Mouse (Mus musculus) C2C12 (cell line): ENCODE measurements around the gene Oaf. TPM values are rescaled to one million over a fixed set of nuclear protein-coding genes. Genes with fewer than 3 reads are reported as not detected.

Source experiments
- H3K27me3 ChIP-seq: one replicate; pipeline ENCODE4 v1.6.1; 2011; ENCODE audit not compliant: control insufficient read depth, insufficient read depth, insufficient read length
- H3K36me3 ChIP-seq: one replicate; pipeline ENCODE4 v1.6.1; 2011; ENCODE audit not compliant: control insufficient read depth, insufficient read depth
- H3K4me3 ChIP-seq: one replicate; pipeline ENCODE4 v1.5.1; 2011; ENCODE audit warnings: mild to moderate bottlenecking, control low read depth; ENCODE audit not compliant: poor library complexity, insufficient read depth, severe bottlenecking
- H3K79me2 ChIP-seq: one replicate; pipeline ENCODE4 v1.6.1; 2011; ENCODE audit not compliant: control insufficient read depth, insufficient read depth
- H3K79me3 ChIP-seq: one replicate; pipeline ENCODE4 v1.6.1; 2011; ENCODE audit warnings: low read depth, control low read depth
- H3ac ChIP-seq: one replicate; pipeline ENCODE3; 2011; ENCODE audit warnings: low read depth; ENCODE audit not compliant: control insufficient read depth, insufficient read length
- CEBPB ChIP-seq: IDR thresholded peaks from one replicate; pipeline ENCODE4 v1.6.1; 2011; ENCODE audit warnings: low read depth, mild to moderate bottlenecking, control low read depth, moderate library complexity
- CTCF ChIP-seq: IDR thresholded peaks from one replicate; pipeline ENCODE4 v1.5.1; 2011; ENCODE audit not compliant: control insufficient read depth, insufficient read depth, insufficient read length
- FOSL1 ChIP-seq: IDR thresholded peaks from one replicate; pipeline ENCODE4 v1.8.0; 2011; ENCODE audit warnings: mild to moderate bottlenecking, low read length; ENCODE audit not compliant: poor library complexity, insufficient read depth, severe bottlenecking
- MAX ChIP-seq: IDR thresholded peaks from one replicate; pipeline ENCODE4 v1.6.1; 2011; ENCODE audit warnings: mild to moderate bottlenecking, control low read depth
- MYOD1 ChIP-seq: IDR thresholded peaks from one replicate; pipeline ENCODE4 v1.6.1; 2011; ENCODE audit warnings: low read depth; ENCODE audit not compliant: control insufficient read depth, insufficient read length
- MYOG ChIP-seq: IDR thresholded peaks from one replicate; pipeline ENCODE4 v1.6.1; 2011; ENCODE audit not compliant: control insufficient read depth, insufficient read length; ENCODE audit errors: extremely low read depth
- USF1 ChIP-seq: IDR thresholded peaks from one replicate; pipeline ENCODE4 v1.6.1; 2011; ENCODE audit warnings: low read depth, mild to moderate bottlenecking, control low read depth, moderate library complexity
- polyA plus RNA-seq: library from polyadenylated mRNA; unstranded; fragments of >200 nt; fragmentation: generic; extraction: Trizol; gene quantifications from one replicate; pipeline ENCODE4 v1.2.1, GENCODE M21; 2012; ENCODE audit warnings: missing spikeins

Gene Oaf
- polyA plus RNA-seq, 1 experiment, result 86.9 TPM

DNA sequence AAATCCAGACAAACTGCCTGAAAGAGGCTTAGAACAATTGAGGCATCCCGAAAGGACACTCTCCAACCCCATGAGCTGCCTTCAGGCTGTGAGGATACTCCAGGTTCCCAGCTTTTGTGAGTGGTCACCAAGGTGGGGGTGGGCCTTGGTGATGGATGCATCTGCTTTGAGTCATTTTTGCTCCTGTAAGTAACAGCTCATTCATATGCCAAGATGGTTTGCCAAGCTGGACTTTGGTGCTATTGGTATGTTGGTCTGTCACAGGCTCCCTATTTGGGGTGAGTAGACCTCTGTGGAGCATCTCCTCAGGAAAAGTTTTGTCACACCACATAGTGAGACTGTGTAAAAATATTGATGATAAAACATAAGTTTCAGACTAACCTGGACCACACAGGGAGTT is 3.6 kb downstream of the Oaf start:
- no peaks in the 10 kb centered on the region for H3K27me3 ChIP-seq
- H3K79me2 ChIP-seq, result peaks cover 84% of the 10 kb centered on the region
- TF ChIP-seq CEBPB (no peak), FOSL1 (no peak), CTCF (no peak), MYOD1 (no peak), MYOG (no peak), MAX (no peak), USF1 (no peak)
- no peak overlapping the region for H3K4me3 ChIP-seq
- no peaks in the 10 kb centered on the region for H3K36me3 ChIP-seq
- H3K79me3 ChIP-seq, result peaks cover 58% of the 10 kb centered on the region
- H3ac ChIP-seq, result no peak overlapping the region

DNA sequence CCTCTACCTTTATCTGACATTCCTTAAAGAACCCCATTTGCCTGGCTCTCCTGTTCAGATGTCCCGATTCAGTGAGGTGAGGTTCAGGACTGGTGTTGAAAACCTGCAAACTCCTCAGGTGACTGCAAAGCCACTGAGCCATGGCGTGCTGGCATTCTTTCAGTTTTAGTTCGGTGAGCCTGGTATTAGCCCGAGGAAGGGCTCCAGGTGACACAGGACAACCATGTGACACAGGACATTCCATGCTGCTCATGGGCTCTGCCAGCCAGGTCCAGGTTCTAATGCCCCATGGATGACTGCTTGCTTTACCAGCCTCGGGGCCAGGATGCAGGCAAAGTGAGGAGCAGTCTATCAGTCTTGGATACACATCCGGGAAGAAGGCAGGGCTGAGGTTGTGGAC is 4.4 kb downstream of the Oaf start:
- H3ac ChIP-seq, result no peak overlapping the region
- peaks cover 60% of the 10 kb centered on the region for H3K79me3 ChIP-seq
- TF ChIP-seq CEBPB (no peak), FOSL1 (no peak), MYOG (no peak), USF1 (no peak), CTCF (no peak), MAX (no peak), MYOD1 (no peak)
- H3K36me3 ChIP-seq, result no peaks in the 10 kb centered on the region
- no peak overlapping the region for H3K4me3 ChIP-seq
- peaks cover 92% of the 10 kb centered on the region for H3K79me2 ChIP-seq
- H3K27me3 ChIP-seq, result no peaks in the 10 kb centered on the region

GRCm38 (mm10) chr9:43234496-43234895 is 5.2 kb downstream of the Oaf start:
- H3K79me2 ChIP-seq, result peaks cover 100% of the 10 kb centered on the region
- TF ChIP-seq MYOD1, result no peak
- no peak for TF ChIP-seq MAX
- H3K79me3 ChIP-seq, result peaks cover 63% of the 10 kb centered on the region
- H3K4me3 ChIP-seq, result no peak overlapping the region
- no peaks in the 10 kb centered on the region for H3K36me3 ChIP-seq
- H3ac ChIP-seq, result no peak overlapping the region
- H3K27me3 ChIP-seq, result no peaks in the 10 kb centered on the region

DNA sequence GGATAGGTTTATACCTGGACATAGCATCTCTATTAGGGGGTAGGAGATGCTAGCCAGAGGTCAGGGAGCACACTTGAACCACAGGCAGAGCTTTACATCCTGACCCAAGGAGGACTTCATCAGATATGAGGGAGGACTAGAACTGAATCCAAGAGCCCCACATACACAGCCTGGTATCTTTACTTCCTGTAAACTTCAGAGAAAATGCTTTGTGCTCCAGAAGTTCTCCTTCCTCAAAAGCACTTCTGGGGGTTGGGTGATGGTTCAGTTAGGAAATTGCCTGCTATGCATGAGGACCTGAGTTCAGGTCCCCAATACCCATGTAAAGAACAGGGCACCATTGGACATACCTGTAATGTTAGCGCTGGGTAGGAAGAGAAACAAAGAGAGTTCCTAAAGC is 6.2 kb downstream of the Oaf start:
- H3ac ChIP-seq, result no peak overlapping the region
- H3K27me3 ChIP-seq, result no peaks in the 10 kb centered on the region
- no peaks in the 10 kb centered on the region for H3K36me3 ChIP-seq
- H3K4me3 ChIP-seq, result no peak overlapping the region
- H3K79me3 ChIP-seq, result peaks cover 63% of the 10 kb centered on the region
- peaks cover 100% of the 10 kb centered on the region for H3K79me2 ChIP-seq
- no peak for TF ChIP-seq MYOG
- no peak for TF ChIP-seq CTCF
- TF ChIP-seq FOSL1, result no peak
- no peak for TF ChIP-seq USF1
- no peak for TF ChIP-seq MAX
- TF ChIP-seq MYOD1, result no peak
- no peak for TF ChIP-seq CEBPB

DNA sequence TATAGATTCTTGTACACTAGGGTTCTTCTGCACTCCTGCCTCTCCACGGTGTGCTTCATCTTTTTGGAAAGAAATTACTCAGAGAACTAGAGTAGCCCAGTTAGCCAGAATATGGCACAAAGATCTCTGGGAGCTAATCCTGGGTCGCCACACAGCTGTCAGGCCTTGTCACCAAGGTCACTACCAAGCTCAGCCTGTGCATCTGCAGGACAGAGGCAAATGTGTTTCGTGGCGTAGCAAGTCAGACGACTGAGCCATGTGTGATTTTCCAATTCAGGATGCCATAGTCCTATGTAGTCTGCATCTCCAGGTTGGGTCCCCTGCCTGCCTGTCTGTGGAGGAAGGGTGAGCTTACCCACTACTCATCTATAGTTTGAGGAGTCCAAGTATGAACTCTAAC is 6.7 kb downstream of the Oaf start:
- no peak overlapping the region for H3ac ChIP-seq
- TF ChIP-seq FOSL1 (no peak), USF1 (no peak), CEBPB (no peak), MAX (no peak), MYOD1 (no peak)
- H3K36me3 ChIP-seq, result no peaks in the 10 kb centered on the region

DNA sequence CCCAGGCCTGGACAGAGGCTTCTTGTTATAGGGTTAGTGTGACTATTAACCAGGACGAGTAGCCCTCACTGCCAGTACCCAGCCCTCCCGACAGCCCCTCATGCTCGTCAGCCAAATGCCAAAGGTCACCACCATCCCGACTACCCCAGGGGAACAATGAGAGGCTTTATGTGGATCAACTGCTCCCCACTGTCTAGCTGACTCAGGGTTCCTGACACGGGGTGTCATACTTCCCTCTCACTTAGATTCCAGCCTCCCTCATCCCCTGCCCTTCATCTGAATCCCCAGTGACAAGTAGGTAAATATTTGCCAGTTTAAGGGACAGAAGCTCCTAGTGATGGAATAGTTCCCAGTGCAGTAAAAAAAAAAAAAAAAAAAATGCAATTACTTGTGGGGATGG is 7.4 kb downstream of the Oaf start:
- Histone ChIP-seq H3K79me2 (peaks cover 100% of the 10 kb centered on the region), H3K36me3 (no peaks in the 10 kb centered on the region), H3K27me3 (no peaks in the 10 kb centered on the region), H3K4me3 (no peak overlapping the region), H3K79me3 (peaks cover 53% of the 10 kb centered on the region), H3ac (no peak overlapping the region)
- TF ChIP-seq FOSL1 (no peak), MAX (no peak), USF1 (no peak), MYOG (no peak), CTCF (no peak), CEBPB (no peak), MYOD1 (no peak)

More for the DNA sequence above, 6.7 kb downstream of the Oaf start:
- Histone ChIP-seq H3K79me2 (peaks cover 100% of the 10 kb centered on the region), H3K27me3 (no peaks in the 10 kb centered on the region), H3K4me3 (no peak overlapping the region), H3K79me3 (peaks cover 60% of the 10 kb centered on the region)
